Mouse (Mus musculus) liver, adult 2 months (tissue): ENCODE measurements around the gene Agxt2.

Experiments
- CTCF ChIP-seq: fragments of 200-500 bp; IDR thresholded peaks from 2 replicates; pipeline ENCODE4 v1.5.1; 2011; ENCODE audit warnings: low read depth, low read length, control low read depth
- POLR2A ChIP-seq: fragments of 200-500 bp; IDR thresholded peaks from 2 replicates; pipeline ENCODE4 v1.6.1; 2011; ENCODE audit warnings: low read length, control low read depth; ENCODE audit not compliant: insufficient read depth; ENCODE audit errors: extremely low read depth

DNA sequence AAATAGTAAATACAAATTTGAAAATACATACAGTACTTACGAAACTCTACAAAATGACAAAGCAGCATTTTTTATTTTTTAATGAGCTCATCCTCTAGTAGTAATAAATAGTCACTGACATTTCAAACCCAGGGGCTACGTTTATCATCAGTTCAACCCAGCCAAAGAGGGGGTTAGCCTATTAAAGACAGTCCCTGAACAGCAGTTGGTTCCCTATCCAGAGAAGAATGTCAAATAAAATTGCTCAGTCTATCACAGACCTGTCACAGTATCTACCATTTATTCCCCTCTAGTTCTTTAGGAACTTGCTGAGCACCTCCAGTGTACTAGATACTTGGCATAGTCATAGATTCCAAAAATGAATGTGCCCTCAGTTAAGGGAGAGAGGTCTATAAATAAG lies 28.9 kb downstream of the Agxt2 start:
- no peak for TF ChIP-seq CTCF
- no peak for TF ChIP-seq POLR2A
